ENCODE assay signal across 15 mouse cellular contexts in genomic region chr10:75675594-75675993, GRCm38 (mm10). TPM values are rescaled to one million over a fixed set of nuclear protein-coding genes. Genes with fewer than 3 reads are reported as not detected.
DNase-seq lines count a peak whose midpoint lies in the region; ATAC-seq and TF ChIP-seq lines count a peak whose summit lies in the region.
"Had no signal": no experiment of that assay in that cellular context is flagged by ENCODE, and none has a peak within 500 bp of the region (broad histone marks: within the 10 kb centered on the region; RNA-seq: fewer than 3 reads in every experiment).

No protein-coding gene starts in this region.

- 75% methylated on average over 8 of the region's 8 CpGs for WGBS in heart, adult 2 months
- 83% methylated on average over 8 of the region's 8 CpGs for WGBS in intestine, postnatal 0 days

- no peak for ATAC-seq in intestine, postnatal 0 days
- ATAC-seq in megakaryocyte, adult 5-6 weeks (ENCODE audit: poor library complexity, severe bottlenecking), result peak; percentile 70
- ATAC-seq: forebrain, embryonic 16.5 days had no signal

- intact Hi-C loops in heart, adult 2 months (cut with DNase I), result loop anchor here (5.0 kb wide), 1 partner anchor 38 kb away; no protein-coding TSS in a partner anchor
- intact Hi-C loops in left cerebral cortex, postnatal 4 days (cut with DNase I), result no loop called here

- DNase-seq in heart, adult 2 months, result no peak
- no peak for DNase-seq in heart, postnatal 4 days
- DNase-seq in left cerebral cortex, postnatal 4 days, result no peak
- DNase-seq in layer of hippocampus, adult 18-20 months (ENCODE audit: low spot score in 2 of 2), result no peak
- DNase-seq in gastrocnemius, adult 18-20 months (ENCODE audit: low spot score), result no peak
- DNase-seq: adrenal gland, postnatal 25 days; B cell, adult 2 months; gastrocnemius, postnatal 14 days; kidney, postnatal 10 days; thymus, adult 2 months had no signal

- peaks cover 19% of the 10 kb centered on the region for H3K4me1 ChIP-seq in heart, adult 2 months (ENCODE audit: control insufficient read depth, insufficient read depth, low read length)
- peaks cover 54% of the 10 kb centered on the region for H3K4me1 ChIP-seq in bone marrow macrophage, adult 2 months (ENCODE audit: control insufficient read depth, insufficient read depth, low read length)
- peaks cover 18% of the 10 kb centered on the region for H3K4me1 ChIP-seq in intestine, postnatal 0 days (replicated peaks; ENCODE audit: control insufficient read depth, insufficient read depth, low read length)

- H3K9me3 ChIP-seq in intestine, postnatal 0 days (ENCODE audit: control insufficient read depth), result no peaks in the 10 kb centered on the region
- H3K9me3 ChIP-seq: limb, embryonic 12.5 days had no signal

- no peak overlapping the region for H3K4me2 ChIP-seq in intestine, postnatal 0 days (replicated peaks; ENCODE audit: low read depth)
- H3K4me2 ChIP-seq: limb, embryonic 12.5 days had no signal

- TF ChIP-seq POLR2A in heart, adult 2 months (IDR thresholded peaks at IDR 0.05; ENCODE audit: insufficient read depth, low read depth, low read length), result no peak
- no peak for TF ChIP-seq POLR2A in bone marrow macrophage, adult 2 months (IDR thresholded peaks at IDR 0.05; ENCODE audit: borderline replicate concordance, low read depth, low read length)

- peaks cover 8% of the 10 kb centered on the region; the same call in 1 of the 2 replicates for H3K36me3 ChIP-seq in heart, adult 2 months (ENCODE audit: control insufficient read depth, insufficient read depth, low read length)
- H3K36me3 ChIP-seq in intestine, postnatal 0 days (ENCODE audit: control insufficient read depth, insufficient read depth), result peaks cover 7% of the 10 kb centered on the region; the same call in 1 of the 2 replicates

- no peak overlapping the region for H3K9ac ChIP-seq in heart, adult 2 months (ENCODE audit: low read depth, low read length)
- H3K9ac ChIP-seq in intestine, postnatal 0 days (ENCODE audit: low read depth, low read length), result no peak overlapping the region
- H3K9ac ChIP-seq: limb, embryonic 12.5 days had no signal

- no peaks in the 10 kb centered on the region for H3K79me2 ChIP-seq in heart, adult 2 months (replicated peaks; ENCODE audit: control insufficient read depth, insufficient read depth, low read length)

- H3K27me3 ChIP-seq in heart, adult 2 months (ENCODE audit: control insufficient read depth, insufficient read depth, low read length), result no peaks in the 10 kb centered on the region
- H3K27me3 ChIP-seq in intestine, postnatal 0 days (replicated peaks; ENCODE audit: control insufficient read depth, insufficient read depth, low read length), result no peaks in the 10 kb centered on the region
- H3K27me3 ChIP-seq: limb, embryonic 12.5 days had no signal

- no peak overlapping the region for H3K4me3 ChIP-seq in heart, adult 2 months
- H3K4me3 ChIP-seq in bone marrow macrophage, adult 2 months (ENCODE audit: insufficient read depth, low read length), result no peak overlapping the region
- H3K4me3 ChIP-seq in intestine, postnatal 0 days (ENCODE audit: low read depth, low read length), result no peak overlapping the region
- H3K4me3 ChIP-seq: limb, embryonic 12.5 days had no signal

- H3K27ac ChIP-seq in heart, adult 2 months, result peak overlapping the region; percentile 73
- peak overlapping the region; percentile 92 for H3K27ac ChIP-seq in bone marrow macrophage, adult 2 months (ENCODE audit: insufficient read depth, low read depth, low read length)
- peak overlapping the region; percentile 54 for H3K27ac ChIP-seq in intestine, postnatal 0 days (ENCODE audit: low read depth, low read length)
- H3K27ac ChIP-seq: limb, embryonic 12.5 days had no signal

- no peak for TF ChIP-seq CTCF in heart, adult 2 months (IDR thresholded peaks at IDR 0.05)
- no peak for TF ChIP-seq CTCF in bone marrow macrophage, adult 2 months (IDR thresholded peaks at IDR 0.05; ENCODE audit: low read depth, low read length)
- no peak for TF ChIP-seq CTCF in intestine, postnatal 0 days (IDR thresholded peaks at IDR 0.05; ENCODE audit: low read depth)

- TF ChIP-seq EP300 in heart, adult 2 months (IDR thresholded peaks at IDR 0.05; ENCODE audit: insufficient read depth, low read depth, low read length), result no peak

RNA-seq across cellular contexts. Expression of gene Susd2, which starts 31.8 kb away (rescaled TPM):
- 1 to 10 TPM; 1.3 to 1.8 TPM for total RNA-seq in heart, adult 2 months (2021)
- polyA plus RNA-seq in heart, adult 2 months (2012; rRNA removed), result 4.3 TPM in 2 replicates
- 1 to 10 TPM; 4.7 to 4.9 TPM for total RNA-seq in heart, postnatal 4 days (2021)
- polyA plus RNA-seq in bone marrow macrophage, adult 2 months (2012; ENCODE audit: insufficient read depth, insufficient read length, missing spikeins), result not detected in 2 replicates
- 35.1 and 37.2 TPM in 2 replicates for polyA plus RNA-seq in intestine, postnatal 0 days (2015; fragmentation: Nextera tagmentation; extraction: Ambion mirVana)
- total RNA-seq in megakaryocyte, adult 5-6 weeks (2015), result 0.16 and 0.48 TPM in 2 replicates
- total RNA-seq in megakaryocyte, adult 5-6 weeks (2017), result 0.33 and 0.49 TPM in 2 replicates
- 1 to 10 TPM; 1.6 to 2.5 TPM for total RNA-seq in left cerebral cortex, postnatal 4 days (2021)
- total RNA-seq in layer of hippocampus, adult 18-20 months (2021), result 1 to 10 TPM; 1.9 to 2.4 TPM
- total RNA-seq in gastrocnemius, adult 18-20 months (2021), result 1 to 10 TPM; 1.8 to 2.3 TPM
